Mouse (Mus musculus) embryo, embryonic 11.5 days (tissue): ENCODE data around the gene Thg1l.

Source experiments
- DNase-seq: peaks from one replicate; pipeline ENCODE4 v3.0.0-alpha.2; 2012; ENCODE audit warnings: low read depth, low spot score

Thg1l gene

GRCm38 (mm10) chr11:45927456-45927855, 27.8 kb downstream of the Thg1l start:
- no peak for DNase-seq

DNA sequence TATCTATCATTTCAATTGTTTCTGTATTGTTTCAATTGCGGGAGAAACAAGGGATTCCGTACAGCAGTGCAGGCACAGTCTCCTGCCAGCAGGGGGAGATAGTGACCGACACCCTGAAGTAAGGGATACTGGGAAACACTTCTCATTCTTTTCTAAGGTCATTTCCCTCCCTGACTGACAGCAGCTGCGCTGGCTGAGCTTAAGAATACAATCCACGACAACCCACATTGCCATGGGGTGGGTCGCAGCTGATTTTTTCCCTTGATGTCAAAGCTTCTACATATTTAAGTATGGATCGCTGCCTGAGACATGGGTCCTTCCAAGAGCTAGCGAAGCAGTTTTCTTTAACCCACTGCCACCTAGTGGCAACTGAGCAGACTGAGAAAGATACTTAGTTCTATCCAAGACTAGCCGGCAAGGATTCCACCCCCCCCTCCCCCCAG, 28.6 kb downstream of the Thg1l start:
- peak; percentile 81 for DNase-seq

- DNase-seq: no peak
These were observed 29.9 kb downstream of the Thg1l start for GRCm38 (mm10) chr11:45925436-45925835.

- DNase-seq: no peak
These were observed 33.8 kb downstream of the Thg1l start for GRCm38 (mm10) chr11:45921480-45921898.

- DNase-seq: no peak
These were observed 34.3 kb downstream of the Thg1l start for GRCm38 (mm10) chr11:45921026-45921425.

GRCm38 (mm10) chr11:45918836-45919235, 36.5 kb downstream of the Thg1l start:
- no peak for DNase-seq

DNA sequence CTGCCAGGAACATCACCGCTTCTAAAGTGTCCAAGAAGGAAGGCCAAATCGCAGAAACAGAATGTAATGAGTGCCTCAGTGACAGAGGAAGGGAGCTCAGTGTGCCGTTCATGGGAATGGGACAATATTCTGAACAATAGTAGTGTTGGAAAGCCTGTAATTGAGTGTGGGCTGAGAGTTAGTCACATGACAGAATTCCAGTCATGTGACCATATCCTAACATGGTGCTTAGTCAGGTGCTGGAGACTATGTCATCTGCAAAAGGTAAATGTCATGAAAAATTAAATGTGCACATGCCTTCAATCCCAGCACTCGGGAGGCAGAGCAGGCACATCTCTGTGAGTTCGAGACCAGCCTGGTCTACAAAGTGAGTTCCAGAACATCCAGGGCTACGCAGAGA, 37.3 kb downstream of the Thg1l start:
- no peak for DNase-seq

GRCm38 (mm10) chr11:45916196-45916595, 39.1 kb downstream of the Thg1l start:
- no peak for DNase-seq

GRCm38 (mm10) chr11:45910701-45911100, 44.6 kb downstream of the Thg1l start:
- no peak for DNase-seq

GRCm38 (mm10) chr11:45908894-45909293, 46.4 kb downstream of the Thg1l start:
- no peak for DNase-seq

- no peak for DNase-seq
These were observed 47.2 kb downstream of the Thg1l start for GRCm38 (mm10) chr11:45908070-45908469.

- no peak for DNase-seq
These were observed 48.0 kb downstream of the Thg1l start for GRCm38 (mm10) chr11:45907301-45907700.

DNA sequence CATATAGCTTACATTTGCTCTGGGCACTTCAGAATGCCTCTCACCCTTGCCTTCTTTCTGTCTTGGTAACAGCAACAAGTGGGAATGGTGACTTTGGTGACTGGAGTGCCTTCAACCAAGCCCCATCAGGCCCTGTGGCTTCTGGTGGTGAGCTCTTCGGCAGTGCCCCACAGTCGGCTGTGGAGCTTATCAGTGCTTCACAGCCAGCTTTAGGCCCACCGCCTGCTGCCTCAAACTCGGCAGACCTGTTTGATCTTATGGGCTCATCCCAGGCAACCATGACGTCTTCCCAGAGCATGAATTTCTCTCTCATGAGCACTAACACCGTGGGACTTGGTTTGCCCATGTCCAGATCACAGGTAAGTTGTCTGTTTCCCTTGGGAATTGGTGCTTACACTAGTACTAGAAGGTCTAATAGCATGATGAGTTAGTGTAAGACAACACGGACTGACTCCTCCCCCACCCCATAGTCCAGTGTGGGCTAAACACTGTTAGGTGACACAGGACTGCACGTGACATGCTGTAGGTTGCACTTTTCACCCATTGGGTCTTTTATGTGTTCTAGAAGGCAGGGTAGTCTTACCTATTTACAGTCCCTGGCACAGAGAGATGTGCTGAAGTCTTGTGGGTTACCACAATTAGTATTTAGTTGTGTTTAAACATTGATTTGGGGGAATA, 49.0 kb downstream of the Thg1l start:
- no peak for DNase-seq

GRCm38 (mm10) chr11:45900233-45901015, 54.9 kb downstream of the Thg1l start:
- DNase-seq: no peak

GRCm38 (mm10) chr11:45897392-45897791, 57.9 kb downstream of the Thg1l start:
- no peak for DNase-seq
